Mouse (Mus musculus) embryo, embryonic 11 days (tissue): ENCODE measurements around the gene Trnp1.
A peak's percentile ranks its signal among the peaks of the same experiment; 100 is the strongest.

Experiments
- DNase-seq: peaks from one replicate; pipeline ENCODE4 v3.0.0-alpha.2; 2015

Trnp1 gene

DNA sequence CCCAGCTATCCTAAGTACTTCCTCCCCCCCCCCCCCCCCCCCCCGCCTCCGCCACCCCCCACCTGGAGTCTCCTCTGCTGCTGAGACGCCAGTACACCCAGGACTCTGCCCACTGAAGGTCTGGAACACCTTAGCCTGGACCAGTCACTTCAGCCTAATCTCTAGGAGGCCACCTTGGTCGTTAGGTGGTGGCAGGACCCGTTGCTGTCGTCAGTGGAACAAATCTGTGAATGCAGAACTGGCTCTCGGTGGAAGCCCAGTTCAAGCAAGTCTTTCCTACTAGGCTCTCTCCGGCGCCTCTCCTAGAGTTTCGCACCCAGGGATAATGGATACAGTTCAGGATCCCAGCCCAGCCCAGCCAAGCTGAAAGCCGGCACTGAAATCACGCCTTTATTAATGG is 4.5 kb downstream of the Trnp1 start:
- peak; percentile 26 for DNase-seq

DNA sequence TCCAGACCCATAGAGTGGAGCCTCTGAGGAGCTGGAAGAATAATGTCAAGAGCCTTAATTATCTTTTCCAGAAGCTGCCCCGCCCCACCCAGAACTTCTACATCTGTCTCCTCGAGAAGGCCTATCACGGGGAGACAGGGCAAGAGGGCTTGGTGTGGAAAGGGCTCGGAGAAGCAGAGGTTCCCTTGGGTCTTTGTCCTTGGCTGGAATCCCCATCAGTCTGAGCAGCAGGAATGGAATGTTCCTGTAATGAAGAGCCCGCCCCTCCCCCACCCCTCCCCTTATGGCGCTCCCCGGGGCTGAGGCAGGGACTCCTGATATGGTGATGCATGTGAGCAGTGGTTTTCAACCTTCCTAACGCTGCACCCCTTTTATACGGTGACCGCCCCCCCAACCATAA is 6.5 kb downstream of the Trnp1 start:
- peak; percentile 29 for DNase-seq

DNA sequence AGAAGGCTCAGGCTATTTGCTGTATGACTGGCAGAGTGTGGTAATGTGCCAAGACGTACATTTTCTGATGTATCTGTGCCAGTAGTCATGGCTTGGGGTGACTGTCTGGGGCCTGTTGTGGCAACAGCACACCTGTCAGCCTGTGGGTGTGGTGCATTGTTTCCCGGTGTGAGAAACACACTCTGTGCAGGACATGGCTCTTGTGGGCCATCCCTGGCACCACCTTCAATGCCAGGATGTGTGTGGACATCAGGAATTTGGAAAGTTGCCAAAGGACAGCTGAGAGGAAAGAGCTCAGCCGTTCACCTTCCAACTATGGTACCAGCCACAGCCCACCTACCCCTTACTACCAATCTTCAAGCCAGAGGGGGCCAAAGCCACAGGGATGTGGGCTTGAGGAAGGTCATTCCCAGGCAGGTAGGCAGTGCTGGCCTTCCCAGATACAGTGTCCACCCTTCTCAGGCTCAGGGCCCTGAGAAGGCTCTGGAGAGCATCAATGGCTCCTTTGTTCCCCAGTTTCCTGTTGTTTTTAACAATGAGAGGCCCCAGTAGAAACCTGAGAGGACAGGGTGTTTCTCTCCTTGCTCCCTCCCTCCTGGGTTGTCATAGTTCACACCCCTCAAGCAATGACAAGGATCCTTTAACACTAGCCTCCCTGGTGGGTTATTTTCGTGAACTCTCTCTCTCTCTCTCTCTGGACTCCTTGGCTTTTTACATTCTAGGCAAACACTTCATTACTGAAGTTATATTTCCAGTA is 8.7 kb downstream of the Trnp1 start:
- DNase-seq: peak; percentile 34

DNA sequence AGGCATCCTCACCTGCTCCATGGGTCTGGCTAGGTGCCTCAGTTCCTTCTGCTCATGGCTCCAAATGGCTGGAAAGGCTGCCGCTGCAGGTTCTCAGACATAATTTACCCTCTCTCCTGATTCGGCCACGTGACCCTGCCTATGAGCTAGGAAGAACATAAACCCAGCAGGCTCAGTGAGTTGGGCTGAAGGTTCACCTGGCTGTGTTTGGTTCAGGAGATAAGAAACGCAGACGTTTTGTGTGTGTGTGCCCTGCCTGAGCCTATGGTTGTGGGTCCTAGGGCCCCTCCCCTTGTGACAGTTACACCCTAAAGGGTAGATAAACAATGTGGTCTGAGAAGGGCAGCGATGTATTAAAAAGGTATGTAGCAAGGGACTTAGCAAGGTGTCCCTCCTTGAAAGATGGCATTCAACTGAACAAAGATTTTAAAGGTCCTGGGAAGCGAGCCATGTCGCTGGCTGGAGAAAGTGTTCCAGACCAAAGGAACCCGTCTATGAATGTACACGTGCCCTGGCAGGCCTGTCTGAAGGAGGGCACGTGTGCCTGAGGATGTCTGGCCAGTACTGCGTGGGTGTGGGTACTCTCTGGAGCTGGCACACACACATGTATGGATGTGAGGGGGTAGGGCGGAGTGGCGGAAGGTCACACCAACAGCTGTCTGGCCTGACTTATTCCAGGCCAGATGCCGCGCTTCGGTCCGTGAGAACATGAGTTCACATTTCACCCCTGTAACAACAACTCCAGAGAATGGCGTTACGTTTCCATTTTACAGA is 9.5 kb downstream of the Trnp1 start:
- no peak for DNase-seq

DNA sequence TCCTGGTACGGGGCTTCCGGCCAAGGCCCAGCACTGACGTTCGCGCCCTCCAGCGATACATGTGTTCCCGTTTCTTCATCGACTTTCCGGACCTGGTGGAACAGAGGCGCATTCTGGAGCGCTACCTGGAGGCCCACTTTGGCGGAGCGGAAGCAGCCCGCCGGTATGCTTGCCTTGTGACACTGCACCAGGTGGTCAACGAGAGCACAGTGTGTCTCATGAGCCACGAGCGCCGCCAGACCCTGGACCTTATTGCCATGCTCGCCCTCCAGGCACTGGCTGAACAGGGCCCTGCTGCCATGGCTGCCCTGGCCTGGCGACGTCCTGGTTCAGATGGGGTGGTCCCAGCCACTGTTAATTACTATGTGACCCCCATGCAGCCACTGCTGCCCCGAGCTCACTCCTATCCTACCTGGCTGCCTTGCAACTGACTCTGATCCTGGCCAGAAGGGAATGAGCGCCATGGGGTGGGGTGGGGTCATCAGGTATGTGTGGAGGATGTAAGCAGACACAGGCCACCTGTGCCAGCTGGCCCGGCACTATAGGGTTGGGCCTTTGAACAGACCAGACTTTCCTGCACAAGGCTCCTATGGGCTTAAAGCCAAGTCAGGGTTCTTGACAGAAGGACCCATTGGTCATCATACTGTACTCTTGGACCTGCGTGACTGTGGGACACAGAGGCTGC is 11.5 kb downstream of the Trnp1 start:
- DNase-seq: no peak

DNA sequence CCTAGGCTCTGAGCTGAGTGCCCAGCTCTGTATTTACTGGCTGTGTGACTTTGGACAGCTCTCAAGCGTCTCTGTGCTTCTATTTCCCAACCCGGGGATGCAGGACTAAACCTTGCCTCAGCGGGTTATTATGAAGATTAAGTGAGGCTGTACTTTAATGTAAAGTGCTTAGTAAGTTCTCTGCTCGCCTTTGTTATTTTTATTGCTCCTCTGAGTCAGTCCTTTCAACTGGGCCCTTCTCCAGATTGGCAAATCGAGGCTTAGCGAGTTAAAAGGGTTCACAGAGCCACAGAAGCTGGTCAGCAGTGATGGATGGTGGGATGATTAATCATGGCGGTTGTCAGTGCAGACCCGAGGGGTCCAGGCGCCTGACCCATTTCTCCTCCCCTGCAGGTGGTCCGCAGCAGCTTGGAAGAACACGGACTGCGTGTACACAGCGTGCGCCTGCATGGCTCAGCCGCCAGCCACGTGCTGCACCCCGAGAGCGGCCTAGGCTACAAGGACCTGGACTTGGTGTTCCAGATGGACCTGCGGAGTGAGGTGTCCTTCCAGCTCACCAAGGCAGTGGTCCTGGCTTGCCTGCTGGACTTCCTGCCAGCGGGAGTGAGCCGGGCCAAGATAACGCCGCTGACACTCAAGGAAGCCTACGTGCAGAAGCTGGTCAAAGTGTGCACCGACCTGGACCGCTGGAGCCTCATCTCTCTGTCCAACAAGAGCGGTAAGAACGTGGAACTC is 12.5 kb downstream of the Trnp1 start:
- DNase-seq: no peak

DNA sequence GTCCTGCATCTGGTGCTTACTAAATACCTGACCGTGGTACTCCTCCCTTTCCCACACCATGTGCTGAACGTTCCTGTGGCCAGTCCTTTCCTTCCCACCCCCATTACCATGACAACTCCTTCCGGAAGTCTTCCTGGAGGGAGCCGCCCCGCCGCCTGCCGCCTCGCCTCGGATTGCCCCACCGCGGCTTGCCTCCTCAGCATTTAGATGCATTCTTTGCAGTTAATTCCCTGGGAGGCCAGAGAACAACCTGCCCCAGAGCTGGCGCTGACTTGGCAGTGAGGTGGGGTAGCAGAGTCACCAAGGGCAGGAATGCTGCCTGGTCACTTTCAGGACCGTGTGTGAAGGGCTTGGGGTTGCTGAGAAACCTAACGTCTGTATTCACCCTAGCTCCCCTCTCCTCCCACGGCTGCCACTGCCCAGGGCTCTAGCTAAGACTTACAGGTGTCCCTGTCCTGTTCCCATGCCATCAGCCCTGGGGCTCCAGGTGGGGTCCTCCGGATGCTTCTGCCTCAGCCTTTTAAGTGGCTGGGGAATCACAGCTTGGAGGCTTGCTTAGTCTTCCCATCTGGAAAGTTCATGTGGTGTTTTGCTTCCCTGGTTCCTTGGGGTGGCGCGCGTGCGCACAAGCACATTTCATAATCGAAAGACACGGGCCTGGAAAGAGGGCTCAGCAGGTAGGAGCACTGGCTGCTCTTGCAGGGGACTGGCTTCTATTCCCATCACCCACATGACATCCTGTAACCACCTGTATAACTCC is 13.9 kb downstream of the Trnp1 start:
- peak; percentile 54 for DNase-seq

DNA sequence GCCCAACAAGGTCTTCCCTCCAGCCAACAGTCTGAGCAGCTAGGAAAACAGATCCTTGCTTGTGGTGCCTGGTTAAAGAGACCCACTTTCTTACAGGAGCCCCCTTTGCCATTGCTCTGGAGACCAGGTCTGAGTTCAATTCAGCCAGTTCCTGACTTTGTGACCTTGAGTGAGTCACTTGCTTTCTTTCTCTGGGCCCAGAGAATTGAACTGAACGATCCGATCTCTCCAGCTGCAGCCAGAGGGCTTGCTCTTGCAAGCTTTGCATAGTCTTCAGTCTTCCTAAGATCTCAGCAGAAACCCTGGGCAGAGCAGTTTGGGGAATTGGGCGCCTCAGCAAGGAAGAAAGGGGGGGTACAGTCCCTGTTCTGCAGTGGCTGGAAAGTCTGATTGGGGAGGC is 15.9 kb downstream of the Trnp1 start:
- no peak for DNase-seq

DNA sequence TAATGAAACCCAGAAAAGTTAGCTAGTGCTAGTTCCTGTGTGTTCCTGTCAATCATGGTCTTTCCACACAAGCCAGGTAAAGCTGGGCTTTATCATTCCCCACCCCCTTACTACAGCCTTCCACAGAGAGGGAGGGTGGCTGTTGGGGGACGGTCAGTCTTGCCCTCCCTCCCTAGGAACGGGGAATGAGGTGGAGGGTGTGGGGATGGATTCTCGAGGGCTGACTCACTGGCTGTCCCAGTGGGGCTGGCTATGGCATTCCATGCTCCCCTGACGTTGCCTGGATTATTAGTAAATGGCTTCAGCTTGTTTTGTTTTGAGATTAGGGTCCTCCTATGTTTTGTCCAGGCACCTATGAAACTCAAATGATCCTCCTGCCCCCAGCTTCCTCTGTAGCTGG is 16.9 kb downstream of the Trnp1 start:
- DNase-seq: no peak

DNA sequence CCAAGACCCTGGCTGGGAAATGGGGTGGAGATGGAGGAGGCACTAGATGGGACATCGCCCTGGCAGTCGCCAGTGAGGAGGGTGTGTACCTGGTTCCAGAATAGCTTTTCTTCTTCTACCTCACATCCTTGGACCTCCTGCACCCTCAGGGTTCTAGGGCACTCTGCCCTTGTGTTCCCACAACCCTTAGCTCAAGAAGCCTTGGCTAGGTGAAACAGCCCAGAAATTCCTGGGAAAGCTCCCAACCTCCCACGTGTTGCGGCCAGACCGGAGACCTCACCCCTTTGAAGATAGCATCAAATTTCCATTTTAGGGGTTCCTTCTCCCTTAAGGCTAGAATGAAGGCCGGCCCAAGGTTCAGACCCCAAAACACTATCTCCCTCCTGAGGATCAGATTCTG is 17.6 kb downstream of the Trnp1 start:
- DNase-seq: no peak

DNA sequence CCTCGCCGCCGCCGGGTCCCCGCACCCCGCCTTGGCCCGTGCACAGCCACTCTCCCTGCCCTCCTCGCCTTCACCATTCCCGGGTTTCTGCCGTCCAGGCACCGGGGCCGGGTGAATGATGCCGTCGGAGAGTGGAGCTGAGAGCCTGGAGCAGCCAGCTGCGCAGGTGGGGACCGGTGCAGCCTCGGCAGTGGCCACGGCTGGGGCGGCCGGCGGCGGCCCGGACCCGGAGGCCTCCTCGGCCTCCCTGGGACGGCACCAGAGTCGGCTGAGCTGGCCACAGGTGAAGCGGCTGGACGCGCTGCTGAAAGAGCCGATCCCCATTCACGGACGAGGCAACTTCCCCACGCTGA is 18.2 kb downstream of the Trnp1 start:
- no peak for DNase-seq

DNA sequence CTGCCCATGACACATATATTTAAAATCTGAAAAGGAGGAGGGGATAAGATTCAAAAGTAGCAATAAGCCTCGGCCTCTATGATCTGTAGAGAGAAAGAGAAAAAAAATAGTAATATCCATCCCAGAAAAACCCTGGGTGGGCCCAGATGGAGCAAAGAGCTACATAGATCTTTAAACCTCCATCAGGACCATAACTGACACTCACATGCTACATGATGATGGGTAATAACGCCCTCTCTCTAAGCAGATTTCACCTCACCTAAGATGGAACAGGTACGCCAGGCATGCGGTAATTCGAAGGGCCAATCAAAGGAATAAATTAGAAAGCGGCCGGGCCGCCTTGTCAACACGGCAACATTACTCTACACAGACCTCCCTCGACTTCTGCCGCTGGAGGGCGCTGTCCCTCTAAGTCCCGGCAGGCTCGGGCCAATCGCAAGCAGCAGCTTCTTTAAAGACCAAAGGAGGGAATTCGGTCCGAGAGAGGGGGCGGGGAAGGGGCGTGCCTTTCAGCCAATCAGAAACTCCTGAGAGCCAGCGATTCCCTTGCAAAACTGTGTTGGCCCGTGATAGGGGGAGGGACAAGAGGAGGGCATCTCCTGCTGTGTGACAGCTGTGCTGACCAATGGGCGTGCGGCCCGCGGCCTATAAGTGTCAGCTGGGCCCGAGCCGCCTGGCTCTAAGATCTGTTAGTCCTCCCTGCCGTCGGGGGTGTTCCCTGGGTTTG is 18.7 kb downstream of the Trnp1 start, which contains the start of gene Tent5b:
Gene Tent5b, plus strand, starts transcription at position 675 of the 727 bp plus-strand sequence.
- peak; percentile 97 for DNase-seq

DNA sequence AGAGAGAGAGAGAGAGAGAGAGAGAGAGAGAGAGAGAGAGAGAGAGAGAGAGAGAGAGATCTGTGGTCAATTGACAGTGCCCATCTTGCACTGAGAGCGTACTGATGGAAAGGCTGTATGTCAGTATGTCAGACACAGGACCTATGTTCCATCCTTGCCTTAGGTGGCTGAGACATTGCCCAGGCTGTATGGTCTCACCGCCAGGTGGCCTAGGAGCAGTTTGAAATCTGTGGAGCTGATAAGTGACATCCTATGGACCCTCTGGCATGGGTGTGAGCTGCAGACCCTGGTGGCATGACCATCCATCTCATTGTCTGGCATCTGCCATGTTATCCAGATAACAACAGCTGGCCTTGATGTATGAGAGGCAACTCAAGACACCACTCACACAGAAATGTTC is 24.5 kb downstream of the Trnp1 start:
- no peak for DNase-seq

DNA sequence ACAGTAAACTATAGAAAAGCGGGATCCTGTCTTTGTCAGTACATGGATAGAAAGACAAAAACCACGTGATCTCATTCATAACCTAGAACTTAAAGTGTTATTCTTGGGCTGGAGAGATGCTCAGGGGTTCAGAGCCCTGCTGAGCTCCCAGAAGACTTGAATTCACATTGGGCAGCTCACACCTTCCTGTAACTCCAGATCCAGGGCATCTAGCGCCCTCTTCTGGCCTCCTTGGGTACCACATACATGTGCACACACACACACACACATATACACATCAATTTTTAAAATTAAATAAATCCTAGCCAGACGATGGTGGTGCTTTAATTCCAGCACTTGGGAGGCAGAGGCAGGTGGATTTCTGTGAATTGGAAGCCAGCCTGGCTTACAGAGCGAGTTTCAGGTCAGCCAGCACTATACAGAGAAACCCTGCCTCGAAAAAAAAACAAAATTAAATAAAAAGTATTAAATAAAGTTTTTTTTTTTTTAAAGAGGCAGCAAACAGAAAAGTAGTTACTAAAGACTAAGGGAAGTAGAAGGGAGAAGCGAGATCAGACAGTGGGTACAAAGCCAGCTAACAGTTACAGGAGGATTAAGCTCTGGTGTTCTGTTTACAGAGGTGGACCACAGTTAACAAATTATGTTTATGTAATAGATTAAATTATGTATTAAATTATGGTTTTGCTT is 27.1 kb downstream of the Trnp1 start:
- DNase-seq: no peak

DNA sequence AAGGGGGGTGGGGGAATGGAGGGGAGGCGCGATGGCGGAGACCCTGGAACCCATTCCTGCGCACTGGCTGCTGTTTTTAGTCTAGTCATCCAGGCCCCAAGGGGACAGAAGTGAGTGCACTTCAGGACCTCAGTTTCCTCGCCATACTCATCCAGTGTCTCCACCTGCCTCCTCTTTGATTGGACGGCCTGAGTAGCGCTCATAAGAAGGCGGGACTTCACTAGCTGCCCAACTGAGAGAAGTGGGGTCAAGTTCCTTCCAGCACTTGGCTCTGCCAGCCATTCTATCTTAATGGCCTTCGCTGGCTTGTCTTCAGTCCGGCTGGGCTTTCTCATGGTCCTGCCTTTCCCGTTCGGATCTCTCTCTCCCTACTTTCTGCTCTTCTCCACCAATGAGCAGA is 29.2 kb downstream of the Trnp1 start:
- peak; percentile 46 for DNase-seq

DNA sequence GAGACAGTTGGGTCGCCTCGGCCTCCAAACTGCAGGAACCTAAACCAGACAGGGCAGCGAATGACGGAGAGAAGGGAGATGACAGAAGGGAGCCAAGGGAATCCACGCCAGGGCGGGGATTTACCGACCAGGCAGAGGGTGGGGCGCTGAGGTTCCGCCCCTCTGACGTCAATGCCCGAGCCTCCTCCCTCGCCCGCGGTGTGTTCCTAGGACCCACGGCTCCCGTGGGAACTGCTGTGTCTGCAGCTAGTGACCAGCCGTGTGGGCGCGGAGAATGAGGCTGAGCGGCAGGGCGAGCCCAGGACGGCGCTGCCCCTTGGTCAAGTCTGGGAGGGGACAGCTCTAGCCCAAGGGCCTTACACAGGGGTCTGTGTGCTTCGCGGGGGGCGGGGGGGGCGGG is 30.3 kb downstream of the Trnp1 start:
- peak; percentile 85 for DNase-seq

DNA sequence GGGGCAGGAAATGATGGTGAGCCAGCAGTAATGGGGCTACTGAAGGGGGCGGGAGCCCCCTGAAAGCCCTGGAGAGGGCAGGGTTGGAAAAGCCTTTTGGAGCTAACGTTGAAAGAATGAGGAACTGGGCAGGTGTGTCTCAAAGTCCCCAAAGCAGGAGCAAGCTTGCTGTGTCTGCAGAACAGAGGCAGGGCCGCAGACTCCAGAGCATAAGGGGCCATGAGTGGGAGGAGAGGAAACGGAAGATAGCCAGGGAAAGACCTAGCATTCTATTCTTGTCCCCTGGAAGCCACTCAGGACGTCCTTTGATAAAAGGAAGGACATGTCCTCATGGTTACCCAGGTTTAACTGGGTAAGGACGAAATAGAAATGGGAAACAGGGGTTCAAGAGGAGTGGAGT is 35.2 kb downstream of the Trnp1 start:
- no peak for DNase-seq

DNA sequence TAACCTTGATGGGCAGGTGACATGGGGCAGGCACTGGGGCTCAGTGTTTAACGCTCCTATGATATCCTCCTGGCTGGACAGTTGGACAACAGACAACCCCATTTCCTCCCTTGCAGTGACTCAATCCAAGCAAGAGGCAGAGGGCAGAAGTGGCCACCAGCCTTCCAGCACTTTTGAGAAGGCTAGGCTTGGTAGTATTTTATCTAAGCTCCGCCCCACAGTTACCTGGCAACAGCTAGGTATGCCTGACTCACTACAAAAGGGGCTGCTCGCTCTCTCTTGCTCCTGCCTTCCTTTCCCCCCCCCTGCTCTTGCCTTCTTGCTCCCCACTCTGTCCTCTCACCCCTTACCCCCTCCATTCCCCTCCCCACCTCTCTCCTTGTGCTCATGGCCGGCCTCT is 37.0 kb downstream of the Trnp1 start:
- no peak for DNase-seq

DNA sequence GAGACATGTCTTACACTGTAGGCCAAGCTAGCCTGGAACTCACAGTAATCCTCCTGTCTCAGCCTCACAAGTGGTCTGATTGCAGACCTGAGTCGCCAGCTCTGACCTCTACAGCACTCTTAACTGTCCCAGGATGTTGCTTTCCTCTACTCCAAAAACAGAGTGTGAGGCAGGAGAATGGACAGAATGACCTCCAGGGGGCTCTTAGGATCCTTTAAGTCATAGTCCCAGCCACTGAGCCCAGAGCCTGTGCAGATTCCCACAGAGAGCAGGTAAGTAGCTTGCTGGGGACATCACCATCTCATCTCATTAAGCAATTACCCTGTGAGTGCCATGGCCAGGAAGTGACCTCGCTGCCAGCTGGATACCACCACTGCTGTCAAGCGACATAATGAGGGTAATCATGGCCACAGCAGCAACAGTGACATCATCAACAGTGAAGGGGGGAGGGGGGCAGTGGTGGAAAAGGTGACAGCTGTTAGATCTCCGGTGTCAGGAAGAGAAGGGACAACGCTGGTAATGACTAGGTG is 37.5 kb downstream of the Trnp1 start:
- DNase-seq: no peak

DNA sequence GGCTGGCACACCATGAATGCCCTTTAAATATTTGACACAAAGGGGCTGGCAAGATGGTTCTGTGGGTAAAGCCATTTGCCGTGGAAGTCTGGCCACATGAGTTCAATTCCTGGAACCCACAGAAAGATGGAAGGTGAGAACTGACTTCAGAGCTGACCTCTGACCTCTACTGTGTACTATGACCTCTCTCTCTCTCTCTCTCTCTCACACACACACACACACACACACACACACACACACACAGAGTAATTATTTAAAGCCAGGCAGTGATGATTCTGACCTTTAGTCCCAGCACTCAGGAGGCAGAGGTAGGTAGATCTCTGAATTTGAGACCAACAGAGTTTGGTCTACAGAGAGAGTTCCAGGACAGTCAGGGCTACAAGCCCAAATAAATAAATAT is 38.3 kb downstream of the Trnp1 start:
- DNase-seq: no peak

DNA sequence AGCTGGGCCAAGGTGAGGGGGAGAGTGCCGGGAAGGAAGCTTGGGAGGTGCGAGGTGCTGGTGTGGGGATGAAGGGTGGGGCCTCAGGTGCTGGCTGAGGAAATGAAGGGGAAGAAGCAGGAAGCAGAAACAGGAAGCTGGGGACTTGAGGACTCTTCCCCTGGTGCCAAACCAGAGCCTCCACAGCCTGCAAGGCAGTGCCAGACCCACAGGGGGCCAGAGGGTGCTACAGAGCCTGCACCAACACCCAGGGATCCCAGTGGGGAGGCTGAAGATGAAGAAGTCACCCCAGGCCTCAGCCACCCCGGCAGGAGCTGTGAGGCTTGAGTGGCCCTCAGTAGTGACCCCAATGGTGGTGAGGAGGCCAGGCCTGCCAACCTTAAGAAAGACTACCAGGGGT is 40.3 kb downstream of the Trnp1 start:
- DNase-seq: no peak
